Mouse (Mus musculus): Measurements from ENCODE around the gene Olfr1499. TPM values are rescaled to one million over a fixed set of nuclear protein-coding genes. Genes with fewer than 3 reads are reported as not detected.
"Not testable (repeated sequence)": the region's sequence is repeated elsewhere in the genome, so short reads cannot be mapped to it uniquely, and the experiment has no call there.

Gene Olfr1499
- polyA plus RNA-seq (2016; fragmentation: Nextera tagmentation; extraction: Ambion mirVana) = not detected in 2 replicates

DNA sequence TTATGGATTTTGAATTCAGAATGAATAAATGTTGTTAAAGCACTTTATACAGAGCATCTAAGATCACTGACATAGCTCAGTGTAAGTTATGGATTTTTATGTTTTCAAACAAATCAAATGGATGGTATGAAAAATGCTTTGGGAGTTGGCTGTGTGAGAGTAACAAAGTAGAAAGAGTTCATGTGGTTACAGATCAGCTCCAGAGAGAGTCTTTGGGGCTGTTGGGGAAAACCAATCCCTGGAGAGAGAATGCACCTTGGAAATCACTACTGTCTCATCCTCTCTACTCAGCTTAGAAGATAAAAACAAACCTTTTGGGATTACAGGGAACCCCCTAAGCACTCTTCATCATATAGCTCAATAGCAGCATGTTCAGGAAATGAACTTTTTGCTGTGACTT, at the start of gene Olfr1499:
TSS of gene Olfr1499 (minus strand) at position 101 of the 400 bp plus-strand sequence.
- no peaks in the 10 kb centered on the region for H3K4me1 ChIP-seq
- no peak within 1 kb of the TSS for H3K4me3 ChIP-seq
- H3K36me3 ChIP-seq (replicated peaks) = no peaks in the 10 kb centered on the region
- H3K9me3 ChIP-seq = no peaks in the 10 kb centered on the region
- DNase-seq (ENCODE audit: extremely low spot score, low spot score) = no peak
- H3K27me3 ChIP-seq (ENCODE audit: poor library complexity, severe bottlenecking) = no peaks in the 10 kb centered on the region
- H3K27ac ChIP-seq = no peak within 1 kb of the TSS

DNA sequence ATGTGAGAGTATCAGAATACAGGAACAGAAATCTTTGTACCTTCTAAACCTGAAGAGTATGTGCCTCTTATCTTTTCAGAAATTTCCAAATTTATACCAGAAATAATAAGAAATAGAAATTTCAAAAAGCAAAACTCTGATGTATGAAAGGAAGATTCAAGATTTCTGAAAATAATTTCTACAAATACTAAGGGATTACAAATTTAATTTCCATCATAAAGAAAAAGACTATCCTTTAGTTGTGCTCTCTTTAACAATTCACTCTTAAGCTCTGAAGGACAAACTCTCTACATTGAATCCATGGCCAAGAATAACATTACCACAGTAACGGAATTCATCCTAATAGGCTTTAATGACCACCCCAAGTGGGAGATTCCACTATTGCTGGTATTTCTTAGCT, 42.2 kb upstream of the Olfr1499 start, which contains the start of gene Olfr1502:
TSS of gene Olfr1502 (plus strand) at position 301 of the 400 bp plus-strand sequence.
- H3K27ac ChIP-seq = no peak within 1 kb of the TSS
- 90% methylated on average over 1 of the region's 1 CpGs for WGBS
- H3K27me3 ChIP-seq (ENCODE audit: poor library complexity, severe bottlenecking) = no peaks in the 10 kb centered on the region
- no peak within 1 kb of the TSS for H3K4me3 ChIP-seq
- no peak for DNase-seq (ENCODE audit: extremely low spot score, low spot score)
- no peaks in the 10 kb centered on the region for H3K4me1 ChIP-seq
- H3K36me3 ChIP-seq (replicated peaks) = no peaks in the 10 kb centered on the region
- H3K9me3 ChIP-seq = no peaks in the 10 kb centered on the region

DNA sequence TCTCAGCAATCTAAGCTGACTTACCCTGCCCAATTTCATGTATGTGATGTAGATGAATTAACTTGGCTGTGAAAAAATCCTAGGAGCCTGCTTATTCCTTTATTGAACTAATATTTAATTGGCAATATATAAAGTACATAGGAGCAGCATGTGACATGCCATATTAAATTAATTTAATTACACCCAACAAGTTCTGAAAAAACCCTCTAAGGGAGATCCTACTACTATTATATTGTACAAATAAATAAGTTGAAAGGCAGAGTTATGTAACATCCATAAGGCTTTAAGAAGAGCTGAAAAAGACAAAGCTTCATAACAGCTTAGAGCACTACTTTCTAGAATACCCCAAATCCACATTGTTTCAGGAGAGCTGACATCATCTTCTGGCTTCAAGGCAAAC, 31.3 kb upstream of the Olfr1499 start, which contains the start of gene Olfr1501:
TSS of gene Olfr1501 (minus strand) at position 101 of the 400 bp plus-strand sequence.
- not testable (repeated sequence) for DNase-seq (ENCODE audit: extremely low spot score, low spot score); H3K27ac ChIP-seq; H3K36me3 ChIP-seq (replicated peaks); H3K27me3 ChIP-seq (ENCODE audit: poor library complexity, severe bottlenecking); H3K4me3 ChIP-seq; H3K4me1 ChIP-seq; H3K9me3 ChIP-seq

DNA sequence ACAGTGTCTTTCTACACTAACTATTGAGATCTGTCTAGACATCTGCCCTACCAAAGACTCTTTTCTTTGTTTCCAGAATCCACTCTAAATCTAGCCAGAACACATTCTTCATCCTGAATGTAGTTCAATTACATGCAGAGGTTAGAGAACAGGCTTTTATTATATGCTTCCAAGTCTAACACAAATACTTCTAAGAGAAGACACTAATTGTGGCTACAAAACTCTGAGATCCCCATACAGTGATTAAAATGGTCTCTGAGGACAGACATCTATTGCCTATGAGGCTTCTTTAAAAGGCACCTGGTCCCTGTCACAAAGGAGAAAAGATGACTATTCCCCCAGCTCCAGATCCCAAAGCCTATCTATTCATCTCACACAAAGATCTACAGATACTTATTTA, 11.1 kb upstream of the Olfr1499 start, which contains the start of gene Olfr1500:
TSS of gene Olfr1500 (minus strand) at position 101 of the 400 bp plus-strand sequence.
- no peaks in the 10 kb centered on the region for H3K36me3 ChIP-seq (replicated peaks)
- H3K27me3 ChIP-seq (ENCODE audit: poor library complexity, severe bottlenecking) = no peaks in the 10 kb centered on the region
- no peak within 1 kb of the TSS for H3K4me3 ChIP-seq
- no peak within 1 kb of the TSS for H3K27ac ChIP-seq
- H3K9me3 ChIP-seq = no peaks in the 10 kb centered on the region
- no peaks in the 10 kb centered on the region for H3K4me1 ChIP-seq
- no peak for DNase-seq (ENCODE audit: extremely low spot score, low spot score)

DNA sequence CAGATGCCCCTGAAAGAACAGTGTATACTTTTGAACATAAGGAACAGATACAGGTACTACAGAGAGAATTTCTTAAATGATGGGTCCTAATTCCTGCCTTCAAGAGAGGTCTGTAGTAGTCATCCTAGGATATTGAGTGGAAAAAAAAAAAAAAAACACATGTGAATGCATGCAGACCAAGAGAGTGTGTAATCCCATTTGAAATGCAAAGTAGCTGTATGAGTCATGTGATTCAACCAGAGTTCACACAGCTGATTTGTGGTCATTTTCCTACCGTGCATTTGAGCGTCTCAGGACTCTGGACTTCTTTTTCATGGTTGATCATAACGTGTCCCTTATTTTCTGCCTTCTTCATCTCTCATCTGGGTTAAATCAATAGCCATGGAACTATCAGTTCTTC, 9.2 kb upstream of the Olfr1499 start:
- H3K9me3 ChIP-seq = no peaks in the 10 kb centered on the region
- H3K4me1 ChIP-seq = no peaks in the 10 kb centered on the region
- no peak overlapping the region for H3K4me3 ChIP-seq
- H3K36me3 ChIP-seq (replicated peaks) = no peaks in the 10 kb centered on the region
- no peak for DNase-seq (ENCODE audit: extremely low spot score, low spot score)
- 85% methylated on average over 3 of the region's 3 CpGs for WGBS
- H3K27ac ChIP-seq = no peak overlapping the region
- H3K27me3 ChIP-seq (ENCODE audit: poor library complexity, severe bottlenecking) = no peaks in the 10 kb centered on the region

DNA sequence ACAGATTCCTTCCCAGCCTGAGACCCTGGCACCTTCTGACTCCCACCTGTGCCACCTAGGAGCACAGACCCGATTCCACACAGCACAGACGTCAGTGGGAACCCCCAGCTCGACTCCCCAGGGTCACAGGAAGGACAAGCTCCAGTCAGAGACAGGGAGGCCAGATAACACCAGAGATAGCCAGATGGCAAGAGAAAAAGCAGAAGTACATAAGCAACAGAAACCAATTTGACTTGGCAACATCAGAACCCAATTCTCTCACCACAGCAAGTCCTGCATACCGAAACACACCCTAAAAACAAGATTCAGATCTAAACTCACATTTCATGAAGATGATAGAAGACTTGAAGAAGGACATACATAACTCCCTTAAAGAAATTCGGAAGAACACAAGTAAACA, 1.6 kb upstream of the Olfr1499 start:
- Histone ChIP-seq H3K9me3 (no peaks in the 10 kb centered on the region), H3K36me3 (replicated peaks) (no peaks in the 10 kb centered on the region)
- 78% methylated on average over 5 of the region's 5 CpGs for WGBS

DNA sequence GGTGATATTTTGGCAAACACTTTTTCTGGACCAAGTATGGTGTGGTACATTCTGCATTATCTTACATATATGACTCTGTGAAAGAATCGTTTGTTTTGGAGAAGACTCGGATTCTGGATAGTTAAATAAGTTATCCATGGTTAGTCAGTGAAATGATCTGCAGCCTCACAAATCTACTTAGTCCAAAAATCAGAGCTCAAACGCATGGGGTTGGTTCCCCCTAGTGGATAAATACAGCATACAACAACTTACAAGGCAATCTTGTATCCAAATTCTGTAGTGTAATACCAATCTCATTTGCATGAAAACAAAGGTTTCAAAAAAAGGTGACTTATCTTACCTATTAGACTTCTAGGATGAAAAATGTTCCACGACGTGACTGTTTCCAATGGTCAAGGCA, 420 bp downstream of the Olfr1499 start:
- DNase-seq (ENCODE audit: extremely low spot score, low spot score) = no peak
- no peaks in the 10 kb centered on the region for H3K4me1 ChIP-seq
- WGBS = 38% methylated on average over 5 of the region's 5 CpGs

More for the DNA sequence above, 1.6 kb upstream of the Olfr1499 start:
- DNase-seq (ENCODE audit: extremely low spot score, low spot score) = no peak
- Histone ChIP-seq H3K27ac (no peak overlapping the region), H3K4me1 (no peaks in the 10 kb centered on the region), H3K4me3 (no peak overlapping the region), H3K27me3 (ENCODE audit: poor library complexity, severe bottlenecking) (no peaks in the 10 kb centered on the region)

DNA sequence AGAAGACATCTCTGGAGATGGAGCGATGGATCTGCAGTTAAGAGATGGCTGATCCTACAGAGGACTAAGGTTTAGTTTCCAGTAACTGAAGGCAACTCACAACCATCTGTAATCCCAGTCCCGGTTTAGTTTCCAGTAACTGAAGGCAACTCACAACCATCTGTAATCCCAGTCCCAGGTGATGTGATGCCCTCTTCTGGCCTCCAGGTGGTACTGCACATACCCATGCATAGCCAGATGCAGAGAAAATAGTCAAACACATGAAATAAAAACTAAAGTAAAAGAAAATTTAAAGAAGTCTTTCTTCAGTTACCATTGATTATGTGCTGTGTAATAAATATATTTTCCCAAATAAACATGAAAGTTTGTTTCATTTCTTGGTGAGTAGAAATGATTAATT, 6.4 kb downstream of the Olfr1499 start:
- H3K27ac ChIP-seq = no peak overlapping the region
- H3K27me3 ChIP-seq (ENCODE audit: poor library complexity, severe bottlenecking) = no peaks in the 10 kb centered on the region
- H3K9me3 ChIP-seq = no peaks in the 10 kb centered on the region
- DNase-seq (ENCODE audit: extremely low spot score, low spot score) = no peak
- no peak overlapping the region for H3K4me3 ChIP-seq
- H3K4me1 ChIP-seq = no peaks in the 10 kb centered on the region
- 64% methylated on average over 2 of the region's 2 CpGs for WGBS
- H3K36me3 ChIP-seq (replicated peaks) = no peaks in the 10 kb centered on the region

More for the DNA sequence above, 420 bp downstream of the Olfr1499 start:
- Histone ChIP-seq H3K27ac (no peak overlapping the region), H3K27me3 (ENCODE audit: poor library complexity, severe bottlenecking) (no peaks in the 10 kb centered on the region), H3K4me3 (no peak overlapping the region), H3K9me3 (no peaks in the 10 kb centered on the region), H3K36me3 (replicated peaks) (no peaks in the 10 kb centered on the region)

DNA sequence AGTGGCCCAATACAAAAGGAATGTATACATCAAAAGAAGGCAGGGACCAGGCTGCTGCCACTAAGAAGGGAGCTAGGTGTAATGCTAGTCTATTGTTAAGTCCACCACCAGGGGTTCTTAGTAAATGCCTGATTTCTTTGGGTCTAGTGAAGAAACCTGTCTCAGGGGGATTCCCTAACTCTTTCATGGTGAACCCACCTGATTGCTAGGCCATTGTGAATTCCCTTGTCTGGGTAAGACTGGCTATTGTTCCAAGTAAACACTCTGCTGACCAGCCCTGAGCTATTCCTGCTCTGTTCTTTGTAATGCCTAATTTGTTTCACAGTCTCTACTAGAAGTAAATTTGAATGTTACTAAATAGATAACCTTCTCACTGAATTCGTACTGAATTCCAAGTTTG, 13.8 kb downstream of the Olfr1499 start:
- WGBS = 77% methylated on average over 1 of the region's 1 CpGs
- H3K4me3 ChIP-seq; H3K36me3 ChIP-seq (replicated peaks): not testable (repeated sequence)

DNA sequence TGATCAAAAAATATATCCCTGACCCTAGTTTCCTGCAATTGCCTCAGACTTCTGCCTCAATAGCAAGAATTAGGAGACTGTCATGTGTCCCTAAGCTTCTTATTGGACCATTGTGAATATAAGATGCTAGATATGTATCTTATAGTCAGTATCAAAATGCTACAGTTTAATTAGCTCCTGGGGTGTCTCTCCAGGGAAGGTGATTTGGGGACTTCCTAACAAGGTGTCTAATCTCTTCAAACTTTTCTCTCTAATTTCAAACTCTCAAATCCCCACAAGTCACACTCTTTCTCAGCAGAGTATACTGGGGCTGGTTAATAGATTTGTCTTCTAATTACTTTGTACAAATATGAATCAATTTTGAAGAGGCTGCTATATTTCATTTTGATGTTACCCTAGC, 21.1 kb downstream of the Olfr1499 start, which contains the start of gene Olfr1497:
TSS of gene Olfr1497 (minus strand) at position 101 of the 400 bp plus-strand sequence.
- DNase-seq (ENCODE audit: extremely low spot score, low spot score) = no peak
- no peaks in the 10 kb centered on the region for H3K36me3 ChIP-seq (replicated peaks)
- H3K4me1 ChIP-seq = no peaks in the 10 kb centered on the region
- H3K9me3 ChIP-seq = no peaks in the 10 kb centered on the region
- H3K4me3 ChIP-seq = no peak within 1 kb of the TSS
- no peak within 1 kb of the TSS for H3K27ac ChIP-seq
- H3K27me3 ChIP-seq (ENCODE audit: poor library complexity, severe bottlenecking) = no peaks in the 10 kb centered on the region

More for the DNA sequence above, 13.8 kb downstream of the Olfr1499 start:
- H3K9me3 ChIP-seq; H3K27ac ChIP-seq; H3K27me3 ChIP-seq (ENCODE audit: poor library complexity, severe bottlenecking); H3K4me1 ChIP-seq; DNase-seq (ENCODE audit: extremely low spot score, low spot score): not testable (repeated sequence)

DNA sequence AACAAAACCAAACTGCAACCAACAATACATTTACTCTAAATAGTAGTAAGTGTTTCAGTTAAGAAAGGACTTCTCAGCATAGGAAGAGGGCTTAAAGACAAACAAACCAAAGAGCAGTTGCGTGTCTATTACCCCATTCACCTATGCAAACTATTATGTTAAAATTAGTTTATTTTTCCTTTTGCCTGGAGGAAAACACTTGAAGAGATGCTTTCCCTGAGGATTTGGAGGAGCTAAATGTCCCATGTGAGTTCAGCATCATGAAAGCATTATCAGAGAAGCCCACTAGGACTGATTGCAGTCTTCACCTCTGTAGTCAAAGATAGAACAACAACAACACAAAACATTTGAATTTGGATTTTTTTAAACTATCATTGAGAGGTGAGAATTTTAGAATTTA, 41.7 kb downstream of the Olfr1499 start, which contains the start of gene Olfr1496:
TSS of gene Olfr1496 (plus strand) at position 301 of the 400 bp plus-strand sequence.
- Histone ChIP-seq H3K27me3 (ENCODE audit: poor library complexity, severe bottlenecking) (no peaks in the 10 kb centered on the region), H3K4me1 (no peaks in the 10 kb centered on the region), H3K4me3 (no peak within 1 kb of the TSS), H3K27ac (no peak within 1 kb of the TSS), H3K36me3 (replicated peaks) (no peaks in the 10 kb centered on the region), H3K9me3 (no peaks in the 10 kb centered on the region)
- WGBS = 92% methylated on average over 1 of the region's 1 CpGs
- DNase-seq (ENCODE audit: extremely low spot score, low spot score) = no peak

DNA sequence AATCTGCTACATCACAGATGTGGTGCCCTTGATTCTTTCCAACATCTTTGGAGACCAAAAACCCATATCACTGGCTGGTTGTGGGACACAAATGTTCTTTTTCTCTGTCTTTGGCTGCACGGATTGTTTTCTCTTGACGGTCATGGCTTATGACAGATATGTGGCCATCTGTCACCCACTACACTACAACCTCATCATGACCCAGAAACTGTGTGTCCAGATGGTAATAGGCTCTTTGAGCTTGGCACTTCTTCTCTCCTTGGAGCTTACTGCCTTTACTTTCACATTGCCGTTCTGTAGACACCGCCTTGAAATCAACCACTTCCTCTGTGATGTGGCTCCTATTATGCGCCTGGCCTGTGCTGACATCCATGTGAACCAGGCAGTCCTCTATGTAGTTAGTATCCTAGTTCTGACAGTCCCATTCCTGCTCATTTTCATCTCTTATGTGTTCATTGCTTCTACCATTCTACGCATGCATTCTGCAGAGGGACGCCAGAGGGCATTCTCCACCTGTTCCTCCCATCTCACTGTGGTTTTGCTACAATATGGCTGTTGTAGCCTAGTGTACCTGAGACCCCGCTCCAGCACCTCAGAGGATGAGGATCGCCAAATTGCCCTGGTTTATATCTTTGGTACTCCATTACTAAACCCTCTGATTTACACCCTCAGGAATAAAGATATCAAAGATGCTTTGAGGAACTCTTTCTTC, 50.5 kb downstream of the Olfr1499 start:
- H3K27ac ChIP-seq = no peak overlapping the region
- no peak for DNase-seq (ENCODE audit: extremely low spot score, low spot score)
- H3K36me3 ChIP-seq (replicated peaks) = no peaks in the 10 kb centered on the region
- peaks cover 6% of the 10 kb centered on the region; the same call in 1 of the 2 replicates for H3K9me3 ChIP-seq
- H3K4me1 ChIP-seq = no peaks in the 10 kb centered on the region
- H3K4me3 ChIP-seq = no peak overlapping the region
- H3K27me3 ChIP-seq (ENCODE audit: poor library complexity, severe bottlenecking) = no peaks in the 10 kb centered on the region
- 91% methylated on average over 9 of the region's 9 CpGs for WGBS

DNA sequence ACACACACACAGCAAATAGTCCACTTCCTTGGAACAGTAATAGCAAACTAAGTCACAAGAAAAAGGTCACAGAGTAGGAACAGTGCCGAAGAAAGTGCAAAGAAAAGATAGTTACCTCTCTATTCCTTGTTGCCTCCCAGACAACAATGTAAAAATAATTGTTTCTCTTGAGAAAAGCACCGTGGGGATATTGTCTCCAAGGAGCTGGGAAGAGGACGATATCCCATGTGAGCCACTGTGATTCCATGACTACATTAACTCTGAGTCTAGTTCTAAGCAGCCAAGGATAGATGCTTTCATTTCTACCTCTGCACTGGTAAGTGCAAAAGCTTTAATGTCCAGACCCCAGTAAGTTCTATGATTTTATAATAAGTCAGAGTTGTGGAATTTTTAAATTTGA, 54.9 kb downstream of the Olfr1499 start, which contains the start of gene Olfr1495:
TSS of gene Olfr1495 (plus strand) at position 301 of the 400 bp plus-strand sequence.
- 81% methylated on average over 3 of the region's 3 CpGs for WGBS
- Histone ChIP-seq H3K9me3 (peaks cover 6% of the 10 kb centered on the region; the same call in 1 of the 2 replicates), H3K27ac (no peak within 1 kb of the TSS), H3K36me3 (replicated peaks) (no peaks in the 10 kb centered on the region), H3K4me1 (no peaks in the 10 kb centered on the region), H3K4me3 (no peak within 1 kb of the TSS), H3K27me3 (ENCODE audit: poor library complexity, severe bottlenecking) (no peaks in the 10 kb centered on the region)
- no peak for DNase-seq (ENCODE audit: extremely low spot score, low spot score)

Data from forebrain, embryonic 10.5 days (tissue).